In the genomic region with DNA sequence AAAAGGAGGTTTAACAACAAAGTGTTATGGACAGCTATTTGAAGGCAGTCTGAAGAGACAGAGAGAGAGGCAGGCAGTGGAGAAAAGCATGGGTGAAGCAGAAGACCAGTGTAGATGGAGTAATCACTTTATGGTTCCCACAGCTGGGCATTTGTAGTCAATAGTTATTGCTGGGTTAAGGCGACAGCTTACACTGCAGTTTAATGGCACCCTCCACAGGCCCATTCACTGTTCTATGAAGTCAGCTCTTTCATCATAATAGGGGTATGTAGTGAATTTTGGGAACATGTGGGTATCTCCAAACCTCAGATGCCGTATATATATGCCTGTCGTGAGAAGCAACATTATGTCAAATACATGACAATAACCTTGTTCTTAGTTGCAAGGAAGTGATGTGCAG, we compare ENCODE assay signal across 25 mouse cellular contexts. TPM values are rescaled to one million over a fixed set of nuclear protein-coding genes. Genes with fewer than 3 reads are reported as not detected.
DNase-seq lines count a peak whose midpoint lies in the region; ATAC-seq and TF ChIP-seq lines count a peak whose summit lies in the region.
"Had no signal": no experiment of that assay in that cellular context is flagged by ENCODE, and none has a peak within 500 bp of the region (broad histone marks: within the 10 kb centered on the region; RNA-seq: fewer than 3 reads in every experiment).

No protein-coding gene starts in this region.

- peaks cover 52% of the 10 kb centered on the region for H3K9me3 ChIP-seq in midbrain, embryonic 11.5 days (ENCODE audit: control insufficient read depth, low read length)
- H3K9me3 ChIP-seq in midbrain, postnatal 0 days (ENCODE audit: low read length): peaks cover 87% of the 10 kb centered on the region

- DNase-seq in kidney, adult 2 months: peak; percentile 4
- DNase-seq in kidney, adult 9 months: no peak
- peak; percentile 79 for DNase-seq in midbrain, embryonic 11.5 days (ENCODE audit: low spot score, missing footprints)
- DNase-seq in midbrain, postnatal 0 days (ENCODE audit: low spot score): no peak
- DNase-seq in ZHBTc4 (ENCODE audit: low read depth, low spot score): peak; percentile 16
- no peak for DNase-seq in urinary bladder, postnatal 36 days (ENCODE audit: low spot score in 2 of 2)
- DNase-seq: adrenal gland, postnatal 10 days; adrenal gland, postnatal 36 days; cerebellum, adult 18-20 months; cerebellum, adult 9-10 months; cerebellum, postnatal 14 days; gastrocnemius, postnatal 10 days; gastrocnemius, postnatal 36 days; heart, postnatal 10 days; heart, postnatal 36 days had no signal

- no peak overlapping the region for H3K4me3 ChIP-seq in kidney, adult 2 months (ENCODE audit: insufficient read depth, low read depth, low read length)
- H3K4me3 ChIP-seq in midbrain, embryonic 11.5 days (ENCODE audit: low read depth, low read length): no peak overlapping the region
- no peak overlapping the region for H3K4me3 ChIP-seq in midbrain, postnatal 0 days (ENCODE audit: low read depth, low read length)
- H3K4me3 ChIP-seq: forebrain, embryonic 10.5 days; forebrain, embryonic 13.5 days; heart, embryonic 12.5 days; heart, embryonic 15.5 days; hindbrain, embryonic 10.5 days; hindbrain, embryonic 15.5 days had no signal

- H3K9ac ChIP-seq in midbrain, embryonic 11.5 days (ENCODE audit: low read length): no peak overlapping the region
- H3K9ac ChIP-seq in midbrain, postnatal 0 days (replicated peaks; ENCODE audit: low read length, poor library complexity, severe bottlenecking): no peak overlapping the region
- H3K9ac ChIP-seq: forebrain, embryonic 13.5 days; heart, embryonic 12.5 days; heart, embryonic 15.5 days; hindbrain, embryonic 15.5 days had no signal

- no peak for ATAC-seq in midbrain, embryonic 11.5 days (ENCODE audit: low FRiP score)
- no peak for ATAC-seq in midbrain, postnatal 0 days (ENCODE audit: low FRiP score)
- ATAC-seq: forebrain, embryonic 13.5 days; forebrain, embryonic 16.5 days had no signal

- TF ChIP-seq POLR2A in kidney, adult 2 months (IDR thresholded peaks at IDR 0.05; ENCODE audit: low read depth, low read length): no peak

- H3K4me1 ChIP-seq in kidney, adult 2 months (ENCODE audit: control insufficient read depth, insufficient read depth, low read length): no peaks in the 10 kb centered on the region
- no peaks in the 10 kb centered on the region for H3K4me1 ChIP-seq in midbrain, embryonic 11.5 days (ENCODE audit: control insufficient read depth, insufficient read depth, low read length)
- no peaks in the 10 kb centered on the region for H3K4me1 ChIP-seq in midbrain, postnatal 0 days (ENCODE audit: insufficient read depth, low read length)
- H3K4me1 ChIP-seq: forebrain, embryonic 10.5 days; forebrain, embryonic 13.5 days; heart, embryonic 12.5 days; heart, embryonic 15.5 days; hindbrain, embryonic 10.5 days; hindbrain, embryonic 15.5 days had no signal

- no peak overlapping the region for H3K4me2 ChIP-seq in midbrain, embryonic 11.5 days
- H3K4me2 ChIP-seq in midbrain, postnatal 0 days (ENCODE audit: low read depth, low read length, poor library complexity, severe bottlenecking): no peak overlapping the region
- H3K4me2 ChIP-seq: forebrain, embryonic 13.5 days; heart, embryonic 12.5 days; heart, embryonic 15.5 days; hindbrain, embryonic 15.5 days had no signal

- no peak overlapping the region for H3K27ac ChIP-seq in kidney, adult 2 months (ENCODE audit: insufficient read depth, low read depth, low read length)
- no peak overlapping the region for H3K27ac ChIP-seq in midbrain, embryonic 11.5 days (ENCODE audit: low read depth, low read length)
- H3K27ac ChIP-seq in midbrain, postnatal 0 days (ENCODE audit: low read depth, low read length): no peak overlapping the region
- H3K27ac ChIP-seq: forebrain, embryonic 10.5 days; forebrain, embryonic 13.5 days; heart, embryonic 15.5 days; hindbrain, embryonic 10.5 days; hindbrain, embryonic 15.5 days had no signal

- H3K36me3 ChIP-seq in kidney, adult 2 months (ENCODE audit: control insufficient read depth, insufficient read depth, low read length): no peaks in the 10 kb centered on the region
- no peaks in the 10 kb centered on the region for H3K36me3 ChIP-seq in midbrain, embryonic 11.5 days (ENCODE audit: control insufficient read depth, insufficient read depth, low read length)
- no peaks in the 10 kb centered on the region for H3K36me3 ChIP-seq in midbrain, postnatal 0 days (ENCODE audit: insufficient read depth, low read length)
- H3K36me3 ChIP-seq: forebrain, embryonic 10.5 days; heart, embryonic 12.5 days; heart, embryonic 15.5 days; hindbrain, embryonic 10.5 days; hindbrain, embryonic 15.5 days had no signal

- 67% methylated on average over 3 of the region's 3 CpGs for WGBS in kidney, adult 2 months
- 71% methylated on average over 3 of the region's 3 CpGs for WGBS in midbrain, embryonic 11.5 days
- 69% methylated on average over 3 of the region's 3 CpGs for WGBS in midbrain, postnatal 0 days

- TF ChIP-seq CTCF in kidney, adult 2 months (conservative IDR thresholded peaks at IDR 0.05; ENCODE audit: insufficient read depth, insufficient read length, low read depth, low read length): no peak
- no peak for TF ChIP-seq CTCF in midbrain, postnatal 0 days (IDR thresholded peaks at IDR 0.05)

- 0 out of 2 replicates have a peak, but pooled peaks cover 2% of the 10 kb centered on the region for H3K27me3 ChIP-seq in kidney, adult 2 months (replicated peaks; ENCODE audit: control insufficient read depth, insufficient read depth, low read length)
- no peaks in the 10 kb centered on the region for H3K27me3 ChIP-seq in midbrain, embryonic 11.5 days (ENCODE audit: control insufficient read depth, insufficient read depth, low read length)
- no peaks in the 10 kb centered on the region for H3K27me3 ChIP-seq in midbrain, postnatal 0 days (ENCODE audit: insufficient read depth, low read length)
- H3K27me3 ChIP-seq: forebrain, embryonic 13.5 days; heart, embryonic 12.5 days; heart, embryonic 15.5 days; hindbrain, embryonic 15.5 days had no signal

RNA-seq across cellular contexts. Expression of a gene that starts 59.7 kb away (rescaled TPM):
- not detected in 2 replicates for polyA plus RNA-seq in kidney, adult 2 months (2012; rRNA removed)
- polyA plus RNA-seq in midbrain, embryonic 11.5 days (2014; fragmentation: Nextera tagmentation; extraction: Ambion mirVana): 0.23 and 0.29 TPM in 2 replicates
- not detected in 2 replicates for total RNA-seq in midbrain, postnatal 0 days (2014; rRNA removed)
- polyA plus RNA-seq in midbrain, postnatal 0 days (2015; fragmentation: Nextera tagmentation; extraction: Ambion mirVana): not detected in 2 replicates
- total RNA-seq: gastrocnemius, adult 18-20 months; gastrocnemius, postnatal 36 days; granulocyte monocyte progenitor cell, adult 5-6 weeks had no signal
- polyA plus RNA-seq: embryonic facial prominence, embryonic 14.5 days; forebrain, embryonic 10.5 days; forebrain, embryonic 13.5 days; forebrain, embryonic 16.5 days; heart, embryonic 15.5 days; hindbrain, embryonic 10.5 days had no signal

Comparison
In these comparisons a context has a peak if more than half of its experiments do, and no peak if none do; other contexts are left out.
1. DNase-seq: peak in kidney, adult 2 months (single experiment), midbrain, embryonic 11.5 days (single experiment) and ZHBTc4 (single experiment); none in kidney, adult 9 months (single experiment), midbrain, postnatal 0 days (single experiment) and urinary bladder, postnatal 36 days (0 of 2).